Mouse (Mus musculus): ENCODE data around the gene Zfp677. TPM values are rescaled to one million over a fixed set of nuclear protein-coding genes. Genes with fewer than 3 reads are reported as not detected.

Gene Zfp677
- polyA plus RNA-seq (2014; fragmentation: Illumina TruSeq; extraction: RNeasy Lipid Tissue Mini Kit (QIAGEN cat#74804); ENCODE audit: low read depth, low replicate concordance), result 16.8 TPM

GRCm38 (mm10) chr17:21383391-21384056, at the start of gene Zfp677:
Gene Zfp677 (plus strand): TSS chr17:21383748.

DNA sequence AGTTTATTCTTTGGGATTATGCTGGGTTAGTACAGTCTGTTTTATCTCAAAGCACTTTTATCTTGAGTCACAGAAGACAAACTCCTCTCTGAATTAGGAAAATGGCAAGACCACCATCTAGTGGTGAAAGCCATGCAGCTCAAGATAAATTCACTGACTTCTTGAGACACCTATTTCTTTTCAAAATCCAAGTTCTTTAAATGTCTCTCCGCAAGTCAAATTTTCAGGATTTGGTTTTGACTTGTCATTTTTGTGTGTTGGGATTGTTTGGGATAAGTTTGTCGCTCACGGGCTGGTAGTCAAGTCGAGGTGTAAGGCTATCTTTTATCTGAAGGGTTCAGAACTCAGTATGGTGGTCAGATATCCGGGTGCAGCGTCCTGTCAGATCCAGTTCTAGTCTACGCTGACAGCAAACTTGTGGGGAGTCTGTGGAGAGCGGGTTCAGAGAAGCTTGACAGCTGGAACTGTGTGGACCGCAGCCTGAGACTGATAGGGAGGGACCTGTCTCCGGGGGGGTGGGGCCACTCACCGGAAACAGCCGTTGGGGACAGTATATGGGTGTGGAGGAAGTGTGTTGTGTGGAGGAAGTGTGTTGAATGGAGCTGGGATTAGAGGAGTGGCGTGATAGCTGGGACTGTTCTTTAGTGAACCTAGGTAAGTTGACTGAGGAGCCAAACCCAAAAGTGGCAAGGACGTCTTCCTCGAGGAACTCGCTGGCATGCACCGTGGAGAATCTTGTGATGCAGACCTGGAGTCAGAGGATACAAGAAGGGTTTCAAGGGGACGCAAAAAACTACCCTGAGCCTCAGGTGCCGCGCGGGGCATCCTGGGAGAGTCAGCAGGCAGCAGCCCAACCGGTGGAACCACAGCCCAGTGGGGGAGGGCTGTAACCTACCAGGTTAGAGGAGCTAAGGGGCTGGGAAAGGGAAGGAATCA, 39.4 kb downstream of the Zfp677 start, which contains the start of gene Zfp54:
Gene Zfp54 (plus strand): TSS at position 564 of the 936 bp plus-strand sequence.

Other genes with a start within 250 kb of the Zfp677 start
- not detected for gene Vmn1r234, start 157.7 kb upstream of the Zfp677 start, polyA plus RNA-seq (2014; fragmentation: Illumina TruSeq; extraction: RNeasy Lipid Tissue Mini Kit (QIAGEN cat#74804); ENCODE audit: low read depth, low replicate concordance)
- not detected for gene Vmn1r235, start 127.3 kb upstream of the Zfp677 start, polyA plus RNA-seq (2014; fragmentation: Illumina TruSeq; extraction: RNeasy Lipid Tissue Mini Kit (QIAGEN cat#74804); ENCODE audit: low read depth, low replicate concordance)
- not detected for gene Vmn1r236, start 100.8 kb upstream of the Zfp677 start, polyA plus RNA-seq (2014; fragmentation: Illumina TruSeq; extraction: RNeasy Lipid Tissue Mini Kit (QIAGEN cat#74804); ENCODE audit: low read depth, low replicate concordance)
- not detected for gene Vmn1r237, start 71.9 kb upstream of the Zfp677 start, polyA plus RNA-seq (2014; fragmentation: Illumina TruSeq; extraction: RNeasy Lipid Tissue Mini Kit (QIAGEN cat#74804); ENCODE audit: low read depth, low replicate concordance)
- gene Zfp54, start 39.5 kb downstream of the Zfp677 start, polyA plus RNA-seq (2014; fragmentation: Illumina TruSeq; extraction: RNeasy Lipid Tissue Mini Kit (QIAGEN cat#74804); ENCODE audit: low read depth, low replicate concordance), result 21.1 TPM
- 38.9 TPM for gene Zfp51, start 66.6 kb downstream of the Zfp677 start, polyA plus RNA-seq (2014; fragmentation: Illumina TruSeq; extraction: RNeasy Lipid Tissue Mini Kit (QIAGEN cat#74804); ENCODE audit: low read depth, low replicate concordance)
- 20.0 TPM for gene Zfp53, start 105.2 kb downstream of the Zfp677 start, polyA plus RNA-seq (2014; fragmentation: Illumina TruSeq; extraction: RNeasy Lipid Tissue Mini Kit (QIAGEN cat#74804); ENCODE audit: low read depth, low replicate concordance)
- 27.1 TPM for gene Zfp52, start 151.8 kb downstream of the Zfp677 start, polyA plus RNA-seq (2014; fragmentation: Illumina TruSeq; extraction: RNeasy Lipid Tissue Mini Kit (QIAGEN cat#74804); ENCODE audit: low read depth, low replicate concordance)
- gene Zfp948, start 183.3 kb downstream of the Zfp677 start, polyA plus RNA-seq (2014; fragmentation: Illumina TruSeq; extraction: RNeasy Lipid Tissue Mini Kit (QIAGEN cat#74804); ENCODE audit: low read depth, low replicate concordance), result 19.0 TPM

Data from kidney, adult 10 weeks (tissue).